Mouse (Mus musculus): ENCODE measurements around the gene Slc44a3.
"Not testable (repeated sequence)": the region's sequence is repeated elsewhere in the genome, so short reads cannot be mapped to it uniquely, and the experiment has no call there.

Slc44a3 gene

GRCm38 (mm10) chr3:121552723-121553122, 20.5 kb upstream of the Slc44a3 start:
- CTCF ChIA-PET: no interaction called here

GRCm38 (mm10) chr3:121550370-121550769, 18.2 kb upstream of the Slc44a3 start:
- CTCF ChIA-PET: no interaction called here

- CTCF ChIA-PET: interaction anchor here (0.6 kb wide), 1 partner anchor 28 kb away, joined by 14 read pairs; no protein-coding TSS in a partner anchor
These were observed 15.8 kb upstream of the Slc44a3 start for GRCm38 (mm10) chr3:121547851-121548624.

GRCm38 (mm10) chr3:121540621-121541020, 8.4 kb upstream of the Slc44a3 start:
- CTCF ChIA-PET: no interaction called here

- CTCF ChIA-PET: interaction anchor here (0.5 to 0.8 kb wide), 2 partner anchors 196 to 230 kb away, joined by 4 to 6 read pairs; no protein-coding TSS in a partner anchor
These were observed 7.7 kb upstream of the Slc44a3 start for GRCm38 (mm10) chr3:121539871-121540431.

GRCm38 (mm10) chr3:121538847-121539246, 6.6 kb upstream of the Slc44a3 start:
- CTCF ChIA-PET: not testable (repeated sequence)

- CTCF ChIA-PET: no interaction called here
These were observed 5.8 kb upstream of the Slc44a3 start for GRCm38 (mm10) chr3:121537996-121538395.

- CTCF ChIA-PET: interaction anchor here (0.5 to 0.6 kb wide), 2 partner anchors 200 to 203 kb away, joined by 3 to 6 read pairs; no protein-coding TSS in a partner anchor
These were observed 4.6 kb upstream of the Slc44a3 start for GRCm38 (mm10) chr3:121536803-121537202.

- CTCF ChIA-PET: interaction anchor here (0.6 kb wide), 2 partner anchors 204 to 1067 kb away, joined by 3 to 4 read pairs; no protein-coding TSS in a partner anchor
These were observed 3.8 kb upstream of the Slc44a3 start for GRCm38 (mm10) chr3:121535813-121536504.

GRCm38 (mm10) chr3:121531370-121532148, 645 bp downstream of the Slc44a3 start:
- CTCF ChIA-PET: no interaction called here

- CTCF ChIA-PET: no interaction called here
These were observed 1.5 kb downstream of the Slc44a3 start for GRCm38 (mm10) chr3:121530546-121531258.

- CTCF ChIA-PET: no interaction called here
These were observed 5.8 kb downstream of the Slc44a3 start for GRCm38 (mm10) chr3:121526096-121527093.

- CTCF ChIA-PET: interaction anchor here (0.6 kb wide), 1 partner anchor 13 kb away, joined by 3 read pairs; no protein-coding TSS in a partner anchor
These were observed 10.5 kb downstream of the Slc44a3 start for GRCm38 (mm10) chr3:121521633-121522125.

GRCm38 (mm10) chr3:121521123-121521522, 11.1 kb downstream of the Slc44a3 start:
- CTCF ChIA-PET: interaction anchor here (0.6 kb wide), 1 partner anchor 13 kb away, joined by 3 read pairs; no protein-coding TSS in a partner anchor

GRCm38 (mm10) chr3:121517030-121517429, 15.2 kb downstream of the Slc44a3 start:
- CTCF ChIA-PET: no interaction called here

- CTCF ChIA-PET: no interaction called here
These were observed 23.1 kb downstream of the Slc44a3 start for GRCm38 (mm10) chr3:121509141-121509540.

GRCm38 (mm10) chr3:121507678-121508077, 24.5 kb downstream of the Slc44a3 start:
- CTCF ChIA-PET: no interaction called here

GRCm38 (mm10) chr3:121506756-121507155, 25.4 kb downstream of the Slc44a3 start:
- CTCF ChIA-PET: no interaction called here

GRCm38 (mm10) chr3:121506175-121506574, 26.0 kb downstream of the Slc44a3 start:
- CTCF ChIA-PET: no interaction called here
